Mouse (Mus musculus): ENCODE results near the gene Ust.

Gene Ust

GRCm38 (mm10) chr10:8320771-8321170 is 197.9 kb downstream of the Ust start:
- DNase-seq (ENCODE audit: low spot score), result no peak

GRCm38 (mm10) chr10:8309435-8309834 is 209.2 kb downstream of the Ust start:
- no peak for DNase-seq (ENCODE audit: low spot score)

GRCm38 (mm10) chr10:8304211-8304610 is 214.4 kb downstream of the Ust start:
- DNase-seq (ENCODE audit: low spot score), result no peak

GRCm38 (mm10) chr10:8299166-8299565 is 219.5 kb downstream of the Ust start:
- no peak for DNase-seq (ENCODE audit: low spot score)

- DNase-seq (ENCODE audit: low spot score), result peak; percentile 16
Observed at GRCm38 (mm10) chr10:8297214-8297613, 221.4 kb downstream of the Ust start.

- DNase-seq (ENCODE audit: low spot score), result no peak
Observed at GRCm38 (mm10) chr10:8290661-8291060, 228.0 kb downstream of the Ust start.

- DNase-seq (ENCODE audit: low spot score), result peak; percentile 38
Observed at GRCm38 (mm10) chr10:8287350-8287791, 231.3 kb downstream of the Ust start.

GRCm38 (mm10) chr10:8283991-8284390 is 234.6 kb downstream of the Ust start:
- DNase-seq (ENCODE audit: low spot score), result no peak

- no peak for DNase-seq (ENCODE audit: low spot score)
Observed at GRCm38 (mm10) chr10:8277094-8277493, 241.5 kb downstream of the Ust start.

- no peak for DNase-seq (ENCODE audit: low spot score)
Observed at GRCm38 (mm10) chr10:8269681-8270080, 248.9 kb downstream of the Ust start.

GRCm38 (mm10) chr10:8259716-8260115 is 258.9 kb downstream of the Ust start:
- DNase-seq (ENCODE audit: low spot score), result no peak

GRCm38 (mm10) chr10:8250005-8250404 is 268.6 kb downstream of the Ust start:
- DNase-seq (ENCODE audit: low spot score), result no peak

GRCm38 (mm10) chr10:8242336-8242735 is 276.3 kb downstream of the Ust start:
- DNase-seq (ENCODE audit: low spot score), result peak; percentile 85

- DNase-seq (ENCODE audit: low spot score), result no peak
Observed at GRCm38 (mm10) chr10:8240703-8241102, 277.9 kb downstream of the Ust start.

- DNase-seq (ENCODE audit: low spot score), result peak; percentile 88
Observed at GRCm38 (mm10) chr10:8240242-8240641, 278.4 kb downstream of the Ust start.

- DNase-seq (ENCODE audit: low spot score), result no peak
Observed at GRCm38 (mm10) chr10:8236780-8237571, 281.6 kb downstream of the Ust start.

GRCm38 (mm10) chr10:8233148-8233901 is 285.3 kb downstream of the Ust start:
- no peak for DNase-seq (ENCODE audit: low spot score)

- no peak for DNase-seq (ENCODE audit: low spot score)
Observed at GRCm38 (mm10) chr10:8232535-8232934, 286.1 kb downstream of the Ust start.

GRCm38 (mm10) chr10:8228375-8228743 is 290.3 kb downstream of the Ust start:
- no peak for DNase-seq (ENCODE audit: low spot score)

- no peak for DNase-seq (ENCODE audit: low spot score)
Observed at GRCm38 (mm10) chr10:8227705-8228374, 290.8 kb downstream of the Ust start.

GRCm38 (mm10) chr10:8226650-8227049 is 292.0 kb downstream of the Ust start:
- DNase-seq (ENCODE audit: low spot score), result no peak

- no peak for DNase-seq (ENCODE audit: low spot score)
Observed at GRCm38 (mm10) chr10:8224641-8225040, 294.0 kb downstream of the Ust start.

- no peak for DNase-seq (ENCODE audit: low spot score)
Observed at GRCm38 (mm10) chr10:8224046-8224445, 294.6 kb downstream of the Ust start.

Measured in embryo, embryonic 10 days (tissue).